Mouse (Mus musculus): ENCODE results near the gene Anks6. TPM values are rescaled to one million over a fixed set of nuclear protein-coding genes. Genes with fewer than 3 reads are reported as not detected.

Anks6 gene
- polyA plus RNA-seq, 1 experiment from 2014 or later, result 3.6 TPM

GRCm38 (mm10) chr4:47000626-47001395 is 56.4 kb downstream of the Anks6 start:
- Histone ChIP-seq H3K4me3 (ENCODE audit: low read depth, low read length) (no peak overlapping the region), H3K9me3 (ENCODE audit: control insufficient read depth, low read length) (no peaks in the 10 kb centered on the region; the same call in 1 of the 2 replicates), H3K27ac (ENCODE audit: low read depth, low read length) (no peak overlapping the region), H3K36me3 (ENCODE audit: control insufficient read depth, insufficient read depth, low read length) (no peaks in the 10 kb centered on the region), H3K9ac (replicated peaks; ENCODE audit: low read depth, low read length) (no peak overlapping the region), H3K27me3 (ENCODE audit: control insufficient read depth, insufficient read depth, low read length) (no peaks in the 10 kb centered on the region), H3K4me2 (ENCODE audit: low read depth, low read length) (no peak overlapping the region), H3K4me1 (ENCODE audit: control insufficient read depth, insufficient read depth, low read length) (no peaks in the 10 kb centered on the region)
- WGBS, result 80% methylated on average over 8 of the region's 8 CpGs
- no peak for ATAC-seq (ENCODE audit: low read depth)

- H3K4me3 ChIP-seq (ENCODE audit: low read depth, low read length), result no peak overlapping the region
- no peak for ATAC-seq (ENCODE audit: low read depth)
- no peaks in the 10 kb centered on the region for H3K4me1 ChIP-seq (ENCODE audit: control insufficient read depth, insufficient read depth, low read length)
- no peaks in the 10 kb centered on the region for H3K9me3 ChIP-seq (ENCODE audit: control insufficient read depth, low read length)
- no peak overlapping the region for H3K27ac ChIP-seq (ENCODE audit: low read depth, low read length)
- H3K36me3 ChIP-seq (ENCODE audit: control insufficient read depth, insufficient read depth, low read length), result no peaks in the 10 kb centered on the region
- H3K9ac ChIP-seq (replicated peaks; ENCODE audit: low read depth, low read length), result no peak overlapping the region
- H3K27me3 ChIP-seq (ENCODE audit: control insufficient read depth, insufficient read depth, low read length), result peaks cover 6% of the 10 kb centered on the region
- 87% methylated on average over 2 of the region's 2 CpGs for WGBS
- no peak overlapping the region for H3K4me2 ChIP-seq (ENCODE audit: low read depth, low read length)
Measured at GRCm38 (mm10) chr4:46997969-46998368, 59.3 kb downstream of the Anks6 start.

- no peaks in the 10 kb centered on the region for H3K36me3 ChIP-seq (ENCODE audit: control insufficient read depth, insufficient read depth, low read length)
- no peak overlapping the region for H3K4me2 ChIP-seq (ENCODE audit: low read depth, low read length)
- H3K9ac ChIP-seq (replicated peaks; ENCODE audit: low read depth, low read length), result no peak overlapping the region
- 7% methylated on average over 8 of the region's 8 CpGs for WGBS
- peaks cover 21% of the 10 kb centered on the region for H3K27me3 ChIP-seq (ENCODE audit: control insufficient read depth, insufficient read depth, low read length)
- H3K27ac ChIP-seq (ENCODE audit: low read depth, low read length), result no peak overlapping the region
- no peak for ATAC-seq (ENCODE audit: low read depth)
- H3K4me3 ChIP-seq (ENCODE audit: low read depth, low read length), result no peak overlapping the region
- H3K4me1 ChIP-seq (ENCODE audit: control insufficient read depth, insufficient read depth, low read length), result peaks cover 4% of the 10 kb centered on the region; the same call in 1 of the 2 replicates
- H3K9me3 ChIP-seq (ENCODE audit: control insufficient read depth, low read length), result no peaks in the 10 kb centered on the region
Measured at GRCm38 (mm10) chr4:46992827-46993473, 64.3 kb downstream of the Anks6 start.

- H3K9ac ChIP-seq (replicated peaks; ENCODE audit: low read depth, low read length), result peak overlapping the region; percentile 67
- H3K27me3 ChIP-seq (ENCODE audit: control insufficient read depth, insufficient read depth, low read length), result peaks cover 21% of the 10 kb centered on the region
- peak; percentile 20 for ATAC-seq (ENCODE audit: low read depth)
- peak overlapping the region; percentile 69 for H3K4me3 ChIP-seq (ENCODE audit: low read depth, low read length)
- H3K4me1 ChIP-seq (ENCODE audit: control insufficient read depth, insufficient read depth, low read length), result peaks cover 6% of the 10 kb centered on the region; the same call in 1 of the 2 replicates
- no peaks in the 10 kb centered on the region for H3K36me3 ChIP-seq (ENCODE audit: control insufficient read depth, insufficient read depth, low read length)
- 0% methylated on average over 31 of the region's 31 CpGs for WGBS
- H3K27ac ChIP-seq (ENCODE audit: low read depth, low read length), result peak overlapping the region; percentile 72
- peak overlapping the region; percentile 79 for H3K4me2 ChIP-seq (ENCODE audit: low read depth, low read length)
- no peaks in the 10 kb centered on the region for H3K9me3 ChIP-seq (ENCODE audit: control insufficient read depth, low read length)
Measured at GRCm38 (mm10) chr4:46991959-46992316, 65.3 kb downstream of the Anks6 start.

- H3K27ac ChIP-seq (ENCODE audit: low read depth, low read length), result peak within 1 kb of the TSS; percentile 72
- peaks cover 7% of the 10 kb centered on the region; the same call in 1 of the 2 replicates for H3K4me1 ChIP-seq (ENCODE audit: control insufficient read depth, insufficient read depth, low read length)
- peaks cover 21% of the 10 kb centered on the region for H3K27me3 ChIP-seq (ENCODE audit: control insufficient read depth, insufficient read depth, low read length)
- no peaks in the 10 kb centered on the region for H3K36me3 ChIP-seq (ENCODE audit: control insufficient read depth, insufficient read depth, low read length)
- peak within 1 kb of the TSS; percentile 79 for H3K4me2 ChIP-seq (ENCODE audit: low read depth, low read length)
- peak within 1 kb of the TSS; percentile 69 for H3K4me3 ChIP-seq (ENCODE audit: low read depth, low read length)
- H3K9ac ChIP-seq (replicated peaks; ENCODE audit: low read depth, low read length), result peak within 1 kb of the TSS; percentile 67
- no peaks in the 10 kb centered on the region for H3K9me3 ChIP-seq (ENCODE audit: control insufficient read depth, low read length)
- under 1% methylated on average over 92 of the region's 134 CpGs for WGBS
- ATAC-seq (ENCODE audit: low read depth), result peak; percentile 80
Measured at GRCm38 (mm10) chr4:46991016-46991958, 65.9 kb downstream of the Anks6 start, which contains the start of gene Gabbr2. Gene Gabbr2, minus strand, starts transcription at chr4:46991873.

- no peaks in the 10 kb centered on the region for H3K36me3 ChIP-seq (ENCODE audit: control insufficient read depth, insufficient read depth, low read length)
- H3K9ac ChIP-seq (replicated peaks; ENCODE audit: low read depth, low read length), result peak overlapping the region; percentile 67
- no peaks in the 10 kb centered on the region for H3K9me3 ChIP-seq (ENCODE audit: control insufficient read depth, low read length)
- H3K4me2 ChIP-seq (ENCODE audit: low read depth, low read length), result peak overlapping the region; percentile 79
- H3K4me3 ChIP-seq (ENCODE audit: low read depth, low read length), result peak overlapping the region; percentile 69
- H3K4me1 ChIP-seq (ENCODE audit: control insufficient read depth, insufficient read depth, low read length), result peaks cover 7% of the 10 kb centered on the region; the same call in 1 of the 2 replicates
- H3K27me3 ChIP-seq (ENCODE audit: control insufficient read depth, insufficient read depth, low read length), result peaks cover 21% of the 10 kb centered on the region
- peak overlapping the region; percentile 72; the same call in 1 of the 2 replicates for H3K27ac ChIP-seq (ENCODE audit: low read depth, low read length)
- WGBS, result 3% methylated on average over 29 of the region's 29 CpGs
- ATAC-seq (ENCODE audit: low read depth), result peak; percentile 12
Measured at GRCm38 (mm10) chr4:46990281-46991015, 66.8 kb downstream of the Anks6 start.

GRCm38 (mm10) chr4:46989842-46990241 is 67.4 kb downstream of the Anks6 start:
- H3K4me1 ChIP-seq (ENCODE audit: control insufficient read depth, insufficient read depth, low read length), result peaks cover 7% of the 10 kb centered on the region; the same call in 1 of the 2 replicates
- peak overlapping the region; percentile 67 for H3K9ac ChIP-seq (replicated peaks; ENCODE audit: low read depth, low read length)
- peak overlapping the region; percentile 79 for H3K4me2 ChIP-seq (ENCODE audit: low read depth, low read length)
- no peaks in the 10 kb centered on the region for H3K9me3 ChIP-seq (ENCODE audit: control insufficient read depth, low read length)
- peaks cover 21% of the 10 kb centered on the region for H3K27me3 ChIP-seq (ENCODE audit: control insufficient read depth, insufficient read depth, low read length)
- peak overlapping the region; percentile 69 for H3K4me3 ChIP-seq (ENCODE audit: low read depth, low read length)
- ATAC-seq (ENCODE audit: low read depth), result peak; percentile 55
- H3K27ac ChIP-seq (ENCODE audit: low read depth, low read length), result no peak overlapping the region; the same call in 1 of the 2 replicates
- H3K36me3 ChIP-seq (ENCODE audit: control insufficient read depth, insufficient read depth, low read length), result no peaks in the 10 kb centered on the region
- 2% methylated on average over 17 of the region's 17 CpGs for whole genome bisulfite sequencing

- H3K27ac ChIP-seq (ENCODE audit: low read depth, low read length), result no peak overlapping the region
Measured at GRCm38 (mm10) chr4:46988824-46989223, 68.4 kb downstream of the Anks6 start.

More at GRCm38 (mm10) chr4:46988824-46989223, 68.4 kb downstream of the Anks6 start:
- H3K4me1 ChIP-seq (ENCODE audit: control insufficient read depth, insufficient read depth, low read length), result peaks cover 7% of the 10 kb centered on the region; the same call in 1 of the 2 replicates
- H3K4me3 ChIP-seq (ENCODE audit: low read depth, low read length), result peak overlapping the region; percentile 69; the same call in 1 of the 2 replicates
- no peak for ATAC-seq (ENCODE audit: low read depth)
- H3K36me3 ChIP-seq (ENCODE audit: control insufficient read depth, insufficient read depth, low read length), result no peaks in the 10 kb centered on the region
- WGBS, result 59% methylated on average over 4 of the region's 4 CpGs
- no peak overlapping the region for H3K9ac ChIP-seq (replicated peaks; ENCODE audit: low read depth, low read length)
- peaks cover 21% of the 10 kb centered on the region for H3K27me3 ChIP-seq (ENCODE audit: control insufficient read depth, insufficient read depth, low read length)
- H3K9me3 ChIP-seq (ENCODE audit: control insufficient read depth, low read length), result no peaks in the 10 kb centered on the region
- peak overlapping the region; percentile 79 for H3K4me2 ChIP-seq (ENCODE audit: low read depth, low read length)
